Mouse (Mus musculus) lung, postnatal 0 days (tissue): Measurements from ENCODE around the gene Creg1. TPM values are rescaled to one million over a fixed set of nuclear protein-coding genes. Genes with fewer than 3 reads are reported as not detected.

Experiments
- ATAC-seq: fragments of 200-750 bp; cut with Nextera tagmentation; 2 replicates; pipeline ENCODE4 v1.8.0; 2017; ENCODE audit warnings: moderate library complexity
- DNase-seq: peaks from one replicate; pipeline ENCODE4 v3.0.0-alpha.2; 2016; ENCODE audit warnings: low spot score
- H3K27ac ChIP-seq: fragments of 300-500 bp; sonication (generic); 2 replicates; pipeline ENCODE4 v1.5.1; 2014; ENCODE audit warnings: antibody characterized with exemption, mild to moderate bottlenecking, low read length, mixed read lengths
- H3K27me3 ChIP-seq: fragments of 300-500 bp; sonication (generic); replicated peaks from 2 replicates; pipeline ENCODE4 v1.6.1; 2014; ENCODE audit warnings: low read length, mixed read lengths; ENCODE audit not compliant: insufficient read depth
- H3K36me3 ChIP-seq: fragments of 300-500 bp; sonication (generic); 2 replicates; pipeline ENCODE4 v1.6.1; 2014; ENCODE audit warnings: low read length, mixed read lengths; ENCODE audit not compliant: insufficient read depth
- H3K4me1 ChIP-seq: fragments of 300-500 bp; sonication (generic); 2 replicates; pipeline ENCODE4 v1.6.1; 2014; ENCODE audit warnings: antibody characterized with exemption, low read depth, low read length, mixed read lengths; ENCODE audit not compliant: insufficient read depth
- H3K4me2 ChIP-seq: fragments of 300-500 bp; sonication (generic); replicated peaks from 2 replicates; pipeline ENCODE4 v1.6.1; 2014; ENCODE audit warnings: low read depth, mild to moderate bottlenecking, low read length, moderate library complexity, mixed read lengths
- H3K4me3 ChIP-seq: fragments of 300-500 bp; sonication (generic); 2 replicates; pipeline ENCODE4 v1.5.1; 2014; ENCODE audit warnings: low read depth, low read length
- H3K9ac ChIP-seq: fragments of 300-500 bp; sonication (generic); replicated peaks from 2 replicates; pipeline ENCODE4 v1.6.1; 2014; ENCODE audit warnings: low read depth, mild to moderate bottlenecking
- H3K9me3 ChIP-seq: fragments of 300-500 bp; sonication (generic); 2 replicates; pipeline ENCODE4 v1.6.1; 2016; ENCODE audit warnings: low read length, mixed read lengths
- CTCF ChIP-seq: IDR thresholded peaks from 2 replicates; pipeline ENCODE4 v1.5.1; 2016; ENCODE audit warnings: antibody characterized with exemption, mild to moderate bottlenecking
- EP300 ChIP-seq: IDR thresholded peaks from 2 replicates; pipeline ENCODE4 v1.6.1; 2016; ENCODE audit warnings: antibody characterized with exemption, mild to moderate bottlenecking, control low read depth
- WGBS: fragments of 180-500 bp; shearing (Covaris S2); extraction: QIAGEN DNeasy Blood & Tissue Kit; methylation state at CpG from one replicate; pipeline ENCODE4 v1.1.7; 2014; 5-methylcytosine and 5-hydroxymethylcytosine counted together
- polyA plus RNA-seq: library from polyadenylated mRNA; unstranded; fragments of >200 nt; fragmentation: Nextera tagmentation; extraction: Ambion mirVana; gene quantifications from 2 replicates; pipeline ENCODE4 v1.2.1, GENCODE M21; 2015

Creg1 gene
- polyA plus RNA-seq, 1 experiment from 2014 or later, result 148 TPM

- no peak overlapping the region for H3K27ac ChIP-seq
- TF ChIP-seq EP300 (no peak), CTCF (no peak)
- no peak overlapping the region for H3K4me3 ChIP-seq
- DNase-seq (no peak), ATAC-seq (no peak)
- H3K9me3 ChIP-seq, result no peaks in the 10 kb centered on the region
- H3K36me3 ChIP-seq, result no peaks in the 10 kb centered on the region
- WGBS, result 78% methylated on average over 9 of the region's 9 CpGs
- H3K4me2 ChIP-seq, result no peak overlapping the region
- no peaks in the 10 kb centered on the region for H3K27me3 ChIP-seq
- H3K4me1 ChIP-seq, result no peaks in the 10 kb centered on the region
- H3K9ac ChIP-seq, result no peak overlapping the region
Measured at GRCm38 (mm10) chr1:165816391-165816790, 52.8 kb downstream of the Creg1 start.

GRCm38 (mm10) chr1:165817264-165817663 is 53.7 kb downstream of the Creg1 start:
- no peak overlapping the region for H3K27ac ChIP-seq
- no peak for TF ChIP-seq EP300
- no peak for TF ChIP-seq CTCF
- no peaks in the 10 kb centered on the region for H3K27me3 ChIP-seq
- H3K9me3 ChIP-seq, result no peaks in the 10 kb centered on the region
- no peak overlapping the region for H3K4me3 ChIP-seq
- H3K36me3 ChIP-seq, result no peaks in the 10 kb centered on the region
- ATAC-seq (peak; percentile 49), DNase-seq (no peak)
- H3K4me1 ChIP-seq, result no peaks in the 10 kb centered on the region
- 26% methylated on average over 9 of the region's 9 CpGs for WGBS
- no peak overlapping the region for H3K4me2 ChIP-seq
- H3K9ac ChIP-seq, result no peak overlapping the region

GRCm38 (mm10) chr1:165818145-165818860 is 54.8 kb downstream of the Creg1 start:
- Histone ChIP-seq H3K27ac (no peak overlapping the region), H3K27me3 (no peaks in the 10 kb centered on the region), H3K9me3 (no peaks in the 10 kb centered on the region), H3K36me3 (no peaks in the 10 kb centered on the region), H3K4me1 (no peaks in the 10 kb centered on the region), H3K9ac (no peak overlapping the region), H3K4me3 (no peak overlapping the region), H3K4me2 (no peak overlapping the region)
- DNase-seq (no peak), ATAC-seq (no peak)
- TF ChIP-seq CTCF, result no peak
- no peak for TF ChIP-seq EP300
- WGBS, result 53% methylated on average over 8 of the region's 8 CpGs

- H3K4me3 ChIP-seq, result no peak overlapping the region
- TF ChIP-seq CTCF, result no peak
- TF ChIP-seq EP300, result no peak
- H3K9me3 ChIP-seq, result no peaks in the 10 kb centered on the region
- H3K4me2 ChIP-seq, result no peak overlapping the region
- peak; percentile 13 for DNase-seq
- peak; percentile 62 for ATAC-seq
- H3K9ac ChIP-seq, result no peak overlapping the region
- WGBS, result 64% methylated on average over 4 of the region's 4 CpGs
- no peaks in the 10 kb centered on the region for H3K36me3 ChIP-seq
- H3K4me1 ChIP-seq, result no peaks in the 10 kb centered on the region
- no peaks in the 10 kb centered on the region for H3K27me3 ChIP-seq
- H3K27ac ChIP-seq, result no peak overlapping the region
Measured at GRCm38 (mm10) chr1:165819147-165819546, 55.6 kb downstream of the Creg1 start.

GRCm38 (mm10) chr1:165822031-165822430 is 58.5 kb downstream of the Creg1 start:
- TF ChIP-seq EP300, result no peak
- no peak for TF ChIP-seq CTCF
- H3K4me3 ChIP-seq, result no peak overlapping the region
- 71% methylated on average over 2 of the region's 2 CpGs for WGBS
- DNase-seq (no peak), ATAC-seq (no peak)
- no peaks in the 10 kb centered on the region for H3K36me3 ChIP-seq
- H3K9me3 ChIP-seq, result no peaks in the 10 kb centered on the region
- H3K27ac ChIP-seq, result no peak overlapping the region
- H3K27me3 ChIP-seq, result no peaks in the 10 kb centered on the region
- H3K4me1 ChIP-seq, result no peaks in the 10 kb centered on the region
- no peak overlapping the region for H3K4me2 ChIP-seq
- H3K9ac ChIP-seq, result no peak overlapping the region

Other genes starting within 250 kb of the Creg1 start
- gene Mpzl1, start 129.2 kb upstream of the Creg1 start, polyA plus RNA-seq, result 136 and 149 TPM in 2 replicates
- 49.6 and 54.4 TPM in 2 replicates for gene Rcsd1, start 54.0 kb upstream of the Creg1 start, polyA plus RNA-seq
- gene Cd247, start 24.9 kb downstream of the Creg1 start, polyA plus RNA-seq, result 1.3 and 1.5 TPM in 2 replicates
- 7.9 and 8.1 TPM in 2 replicates for gene Pou2f1, start 238.9 kb downstream of the Creg1 start, polyA plus RNA-seq